In the genomic region with DNA sequence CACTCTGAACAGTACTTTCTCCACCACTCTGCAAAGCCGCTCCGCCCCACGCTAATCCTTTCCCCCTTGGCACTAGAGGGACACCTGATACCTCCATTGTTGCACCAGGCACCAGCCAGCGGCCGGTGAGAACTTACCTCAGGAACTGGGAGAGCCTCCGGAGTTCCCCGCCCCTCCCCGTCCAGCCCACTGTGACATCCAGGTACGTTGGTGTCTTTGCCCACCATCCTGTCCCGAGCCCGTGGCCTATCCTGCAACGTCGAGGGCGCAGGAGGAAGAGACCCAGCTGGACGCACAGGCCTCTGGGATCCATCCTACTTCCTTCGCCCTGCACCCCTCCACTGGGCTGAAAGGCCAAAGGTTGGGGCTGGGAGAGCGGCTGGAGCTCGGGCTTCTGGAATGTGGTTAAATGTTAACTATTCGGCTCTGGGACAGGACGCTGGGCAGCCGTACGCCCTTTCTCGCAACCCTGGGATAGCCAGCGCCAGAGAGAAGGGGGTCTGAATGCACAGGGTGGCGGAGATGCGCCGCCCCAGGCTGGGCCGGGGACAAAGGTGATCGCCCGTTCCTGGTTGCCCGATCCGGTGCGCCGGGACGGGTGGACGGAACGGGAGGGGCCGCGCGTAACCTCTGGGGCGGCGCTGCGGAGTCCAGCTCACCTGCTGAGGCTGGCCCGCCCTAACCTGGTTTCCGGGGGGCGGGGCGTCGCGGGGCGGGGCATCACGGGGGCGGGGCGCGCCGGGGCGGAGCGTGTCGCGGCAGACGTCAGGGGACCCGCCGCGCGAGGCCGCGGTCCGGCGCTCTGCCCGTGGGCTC, we compare ENCODE assay signal across 7 mouse cellular contexts. TPM values are rescaled to one million over a fixed set of nuclear protein-coding genes. Genes with fewer than 3 reads are reported as not detected.
DNase-seq lines count a peak whose midpoint lies in the region; ATAC-seq and TF ChIP-seq lines count a peak whose summit lies in the region.

No protein-coding gene starts in this region.

- H3K4me3 ChIP-seq in ES-Bruce4 (ENCODE audit: low read depth, low read length), result peak overlapping the region; percentile 75
- H3K4me3 ChIP-seq in embryonic facial prominence, embryonic 12.5 days, result peak overlapping the region; percentile 72
- peak overlapping the region; percentile 88 for H3K4me3 ChIP-seq in hindbrain, embryonic 13.5 days
- peak overlapping the region; percentile 91 for H3K4me3 ChIP-seq in limb, embryonic 15.5 days
- peak overlapping the region; percentile 86 for H3K4me3 ChIP-seq in midbrain, embryonic 16.5 days (ENCODE audit: low read depth, low read length)

- peak overlapping the region; percentile 96 for H3K4me2 ChIP-seq in embryonic facial prominence, embryonic 12.5 days (replicated peaks)
- peak overlapping the region; percentile 83 for H3K4me2 ChIP-seq in hindbrain, embryonic 13.5 days
- peak overlapping the region; percentile 90 for H3K4me2 ChIP-seq in limb, embryonic 15.5 days
- peak overlapping the region; percentile 69 for H3K4me2 ChIP-seq in midbrain, embryonic 16.5 days (ENCODE audit: low read length)

- peaks cover 2% of the 10 kb centered on the region for H3K4me1 ChIP-seq in ES-Bruce4 (ENCODE audit: control insufficient read depth, insufficient read depth, low read length)
- peaks cover 18% of the 10 kb centered on the region for H3K4me1 ChIP-seq in embryonic facial prominence, embryonic 12.5 days
- H3K4me1 ChIP-seq in hindbrain, embryonic 13.5 days (replicated peaks), result peaks cover 43% of the 10 kb centered on the region
- peaks cover 40% of the 10 kb centered on the region for H3K4me1 ChIP-seq in limb, embryonic 15.5 days
- H3K4me1 ChIP-seq in midbrain, embryonic 16.5 days (ENCODE audit: control insufficient read depth, insufficient read depth, low read length), result peaks cover 16% of the 10 kb centered on the region

- TF ChIP-seq CTCF in ES-Bruce4 (IDR thresholded peaks at IDR 0.05; ENCODE audit: low read depth, low read length), result peak; percentile 6

- peak; percentile 19 for ATAC-seq in embryonic facial prominence, embryonic 12.5 days (ENCODE audit: insufficient number of reproducible peaks, insufficient read depth, low FRiP score, low TSS enrichment)
- ATAC-seq in hindbrain, embryonic 13.5 days (ENCODE audit: low FRiP score), result peak; percentile 44
- ATAC-seq in limb, embryonic 15.5 days (ENCODE audit: insufficient number of reproducible peaks, low FRiP score, low TSS enrichment, low read depth), result peak; percentile 41; the same call in 1 of the 2 replicates
- peak; percentile 57 for ATAC-seq in midbrain, embryonic 16.5 days

- peak overlapping the region; percentile 86 for H3K9ac ChIP-seq in ES-Bruce4 (ENCODE audit: low read depth, poor library complexity, severe bottlenecking)
- H3K9ac ChIP-seq in embryonic facial prominence, embryonic 12.5 days, result peak overlapping the region; percentile 83
- peak overlapping the region; percentile 97 for H3K9ac ChIP-seq in hindbrain, embryonic 13.5 days
- peak overlapping the region; percentile 72 for H3K9ac ChIP-seq in limb, embryonic 15.5 days
- peak overlapping the region; percentile 94 for H3K9ac ChIP-seq in midbrain, embryonic 16.5 days (ENCODE audit: low read depth, low read length)

- H3K27me3 ChIP-seq in ES-Bruce4 (ENCODE audit: control insufficient read depth, insufficient read depth, low read length, poor library complexity, severe bottlenecking), result no peaks in the 10 kb centered on the region
- H3K27me3 ChIP-seq in embryonic facial prominence, embryonic 12.5 days, result peaks cover 39% of the 10 kb centered on the region
- peaks cover 29% of the 10 kb centered on the region for H3K27me3 ChIP-seq in hindbrain, embryonic 13.5 days
- H3K27me3 ChIP-seq in limb, embryonic 15.5 days, result no peaks in the 10 kb centered on the region
- no peaks in the 10 kb centered on the region for H3K27me3 ChIP-seq in midbrain, embryonic 16.5 days (ENCODE audit: control insufficient read depth, insufficient read depth, low read depth, low read length)

- DNase-seq in ZHBTc4 (ENCODE audit: low read depth, low spot score), result peak; percentile 94
- DNase-seq in thymus, postnatal 14 days, result peak; percentile 66

- H3K9me3 ChIP-seq in ES-Bruce4 (replicated peaks; ENCODE audit: control insufficient read depth, insufficient read depth, low read length, poor library complexity, severe bottlenecking), result no peaks in the 10 kb centered on the region
- no peaks in the 10 kb centered on the region for H3K9me3 ChIP-seq in embryonic facial prominence, embryonic 12.5 days
- no peaks in the 10 kb centered on the region for H3K9me3 ChIP-seq in hindbrain, embryonic 13.5 days
- no peaks in the 10 kb centered on the region for H3K9me3 ChIP-seq in limb, embryonic 15.5 days
- H3K9me3 ChIP-seq in midbrain, embryonic 16.5 days (replicated peaks; ENCODE audit: control insufficient read depth, low read length, poor library complexity, severe bottlenecking), result no peaks in the 10 kb centered on the region

- H3K27ac ChIP-seq in ES-Bruce4 (ENCODE audit: insufficient read depth, low read length), result peak overlapping the region; percentile 87
- H3K27ac ChIP-seq in embryonic facial prominence, embryonic 12.5 days, result peak overlapping the region; percentile 64
- peak overlapping the region; percentile 81 for H3K27ac ChIP-seq in hindbrain, embryonic 13.5 days
- H3K27ac ChIP-seq in limb, embryonic 15.5 days, result peak overlapping the region; percentile 84
- H3K27ac ChIP-seq in midbrain, embryonic 16.5 days (ENCODE audit: low read length), result peak overlapping the region; percentile 53

- WGBS in embryonic facial prominence, embryonic 12.5 days, result 1% methylated on average over 45 of the region's 69 CpGs
- WGBS in hindbrain, embryonic 13.5 days, result 2% methylated on average over 53 of the region's 69 CpGs
- WGBS in limb, embryonic 15.5 days, result 3% methylated on average over 59 of the region's 69 CpGs
- WGBS in midbrain, embryonic 16.5 days, result 2% methylated on average over 55 of the region's 69 CpGs

- H3K36me3 ChIP-seq in ES-Bruce4 (ENCODE audit: control insufficient read depth, insufficient read depth, low read length, poor library complexity, severe bottlenecking), result no peaks in the 10 kb centered on the region; the same call in 1 of the 2 replicates
- H3K36me3 ChIP-seq in embryonic facial prominence, embryonic 12.5 days, result 0 out of 2 replicates have a peak, but pooled peaks cover 5% of the 10 kb centered on the region
- peaks cover 15% of the 10 kb centered on the region for H3K36me3 ChIP-seq in hindbrain, embryonic 13.5 days
- H3K36me3 ChIP-seq in limb, embryonic 15.5 days, result peaks cover 13% of the 10 kb centered on the region
- no peaks in the 10 kb centered on the region for H3K36me3 ChIP-seq in midbrain, embryonic 16.5 days (ENCODE audit: control insufficient read depth, insufficient read depth, low read length)

- TF ChIP-seq POLR2A in ES-Bruce4 (IDR thresholded peaks at IDR 0.05; ENCODE audit: insufficient read depth, low read length), result peak; percentile 34

- TF ChIP-seq EP300 in ES-Bruce4 (IDR thresholded peaks at IDR 0.05; ENCODE audit: insufficient read depth, low read depth, low read length), result peak; percentile 43; the same call in 1 of the 2 replicates

RNA-seq across cellular contexts. Expression of gene Cep170b, which starts 1.4 kb away (rescaled TPM):
- 102 and 104 TPM in 2 replicates for polyA plus RNA-seq in ES-Bruce4 (2011; ENCODE audit: insufficient read depth, insufficient read length, low read depth, missing spikeins)
- 17.0 and 19.2 TPM in 2 replicates for polyA plus RNA-seq in embryonic facial prominence, embryonic 12.5 days (2016; fragmentation: Nextera tagmentation; extraction: Ambion mirVana)
- 24.2 and 24.9 TPM in 2 replicates for polyA plus RNA-seq in hindbrain, embryonic 13.5 days (2015; fragmentation: Nextera tagmentation; extraction: Ambion mirVana)
- polyA plus RNA-seq in limb, embryonic 15.5 days (2015; fragmentation: Nextera tagmentation; extraction: Ambion mirVana), result 24.0 and 26.7 TPM in 2 replicates
- polyA plus RNA-seq in midbrain, embryonic 16.5 days (2015; fragmentation: Nextera tagmentation; extraction: Ambion mirVana), result 36.0 and 39.4 TPM in 2 replicates

RNA-seq across cellular contexts. Expression of gene Pld4, which starts 38.8 kb away (rescaled TPM):
- polyA plus RNA-seq in ES-Bruce4 (2011; ENCODE audit: insufficient read depth, insufficient read length, low read depth, missing spikeins), result 0.90 and 1.1 TPM in 2 replicates
- 4.9 TPM in 2 replicates for polyA plus RNA-seq in embryonic facial prominence, embryonic 12.5 days (2016; fragmentation: Nextera tagmentation; extraction: Ambion mirVana)
- polyA plus RNA-seq in hindbrain, embryonic 13.5 days (2015; fragmentation: Nextera tagmentation; extraction: Ambion mirVana), result 6.4 and 7.0 TPM in 2 replicates
- 13.1 and 14.5 TPM in 2 replicates for polyA plus RNA-seq in limb, embryonic 15.5 days (2015; fragmentation: Nextera tagmentation; extraction: Ambion mirVana)
- 4.9 and 5.9 TPM in 2 replicates for polyA plus RNA-seq in midbrain, embryonic 16.5 days (2015; fragmentation: Nextera tagmentation; extraction: Ambion mirVana)

RNA-seq across cellular contexts. Expression of gene Zbtb42, which starts 43.0 kb away (rescaled TPM):
- polyA plus RNA-seq in ES-Bruce4 (2011; ENCODE audit: insufficient read depth, insufficient read length, low read depth, missing spikeins), result 2.2 and 5.0 TPM in 2 replicates
- 2.1 and 2.5 TPM in 2 replicates for polyA plus RNA-seq in embryonic facial prominence, embryonic 12.5 days (2016; fragmentation: Nextera tagmentation; extraction: Ambion mirVana)
- polyA plus RNA-seq in hindbrain, embryonic 13.5 days (2015; fragmentation: Nextera tagmentation; extraction: Ambion mirVana), result 3.6 and 4.6 TPM in 2 replicates
- polyA plus RNA-seq in limb, embryonic 15.5 days (2015; fragmentation: Nextera tagmentation; extraction: Ambion mirVana), result 3.4 and 3.7 TPM in 2 replicates
- 0.73 and 1.2 TPM in 2 replicates for polyA plus RNA-seq in midbrain, embryonic 16.5 days (2015; fragmentation: Nextera tagmentation; extraction: Ambion mirVana)

RNA-seq across cellular contexts. Expression of gene Akt1, which starts 46.9 kb away (rescaled TPM):
- polyA plus RNA-seq in ES-Bruce4 (2011; ENCODE audit: insufficient read depth, insufficient read length, low read depth, missing spikeins), result 70.4 and 78.0 TPM in 2 replicates
- 98.8 and 153 TPM in 2 replicates for polyA plus RNA-seq in embryonic facial prominence, embryonic 12.5 days (2016; fragmentation: Nextera tagmentation; extraction: Ambion mirVana)
- polyA plus RNA-seq in hindbrain, embryonic 13.5 days (2015; fragmentation: Nextera tagmentation; extraction: Ambion mirVana), result 60.8 and 64.5 TPM in 2 replicates
- polyA plus RNA-seq in limb, embryonic 15.5 days (2015; fragmentation: Nextera tagmentation; extraction: Ambion mirVana), result 75.1 and 86.0 TPM in 2 replicates
- 58.7 and 60.4 TPM in 2 replicates for polyA plus RNA-seq in midbrain, embryonic 16.5 days (2015; fragmentation: Nextera tagmentation; extraction: Ambion mirVana)

Comparison
In these comparisons a context has a peak if more than half of its experiments do, and no peak if none do; other contexts are left out.
1. Peak in every context shown above with its lines: DNase-seq, ATAC-seq, H3K4me3 ChIP-seq and H3K27ac ChIP-seq.